Mouse (Mus musculus): ENCODE measurements around the gene Adamts17. TPM values are rescaled to one million over a fixed set of nuclear protein-coding genes. Genes with fewer than 3 reads are reported as not detected.

Adamts17 gene
- total RNA-seq, 2 experiments from 2014 or later, result 1.5 to 2.7 TPM

GRCm38 (mm10) chr7:66905941-66906340 lies 66.4 kb downstream of the Adamts17 start:
- no peak for DNase-seq (ENCODE audit: low spot score)
- intact Hi-C loops (cut with DNase I), result no loop called here

GRCm38 (mm10) chr7:66912866-66913265 lies 73.3 kb downstream of the Adamts17 start:
- intact Hi-C loops (cut with DNase I), result no loop called here
- peak; percentile 44 for DNase-seq (ENCODE audit: low spot score)

- DNase-seq (ENCODE audit: low spot score), result no peak
- intact Hi-C loops (cut with DNase I), result no loop called here
These were observed 84.1 kb downstream of the Adamts17 start for GRCm38 (mm10) chr7:66923595-66923994.

- DNase-seq (ENCODE audit: low spot score), result no peak
- intact Hi-C loops (cut with DNase I), result no loop called here
These were observed 84.6 kb downstream of the Adamts17 start for GRCm38 (mm10) chr7:66924104-66924503.

GRCm38 (mm10) chr7:66929263-66929662 lies 89.7 kb downstream of the Adamts17 start:
- intact Hi-C loops (cut with DNase I), result no loop called here
- DNase-seq (ENCODE audit: low spot score), result peak; percentile 75

GRCm38 (mm10) chr7:66931291-66931690 lies 91.8 kb downstream of the Adamts17 start:
- intact Hi-C loops (cut with DNase I), result loop anchor here (5.0 kb wide), 1 partner anchor 89 kb away; no protein-coding TSS in a partner anchor
- DNase-seq (ENCODE audit: low spot score), result no peak

GRCm38 (mm10) chr7:66933251-66933650 lies 93.7 kb downstream of the Adamts17 start:
- DNase-seq (ENCODE audit: low spot score), result peak; percentile 49
- intact Hi-C loops (cut with DNase I), result loop anchor here (2.0 to 5.0 kb wide), 2 partner anchors 42 to 91 kb away; no protein-coding TSS in a partner anchor

- intact Hi-C loops (cut with DNase I), result loop anchor here (5.0 kb wide), 1 partner anchor 92 kb away; no protein-coding TSS in a partner anchor
- no peak for DNase-seq (ENCODE audit: low spot score)
These were observed 94.5 kb downstream of the Adamts17 start for GRCm38 (mm10) chr7:66934062-66934461.

- no peak for DNase-seq (ENCODE audit: low spot score)
- intact Hi-C loops (cut with DNase I), result no loop called here
These were observed 95.5 kb downstream of the Adamts17 start for GRCm38 (mm10) chr7:66935041-66935440.

GRCm38 (mm10) chr7:66936042-66936755 lies 96.7 kb downstream of the Adamts17 start:
- no peak for DNase-seq (ENCODE audit: low spot score)
- intact Hi-C loops (cut with DNase I), result no loop called here

GRCm38 (mm10) chr7:66936911-66937310 lies 97.4 kb downstream of the Adamts17 start:
- intact Hi-C loops (cut with DNase I), result no loop called here

GRCm38 (mm10) chr7:66938988-66939783 lies 99.7 kb downstream of the Adamts17 start:
- intact Hi-C loops (cut with DNase I), result no loop called here
- no peak for DNase-seq (ENCODE audit: low spot score)

More at GRCm38 (mm10) chr7:66936911-66937310, 97.4 kb downstream of the Adamts17 start:
- DNase-seq (ENCODE audit: low spot score), result no peak

GRCm38 (mm10) chr7:66940761-66941160 lies 101.2 kb downstream of the Adamts17 start:
- DNase-seq (ENCODE audit: low spot score), result no peak

GRCm38 (mm10) chr7:66949006-66949405 lies 109.5 kb downstream of the Adamts17 start:
- intact Hi-C loops (cut with DNase I), result no loop called here
- no peak for DNase-seq (ENCODE audit: low spot score)

More at GRCm38 (mm10) chr7:66940761-66941160, 101.2 kb downstream of the Adamts17 start:
- intact Hi-C loops (cut with DNase I), result no loop called here

GRCm38 (mm10) chr7:66952921-66953320 lies 113.4 kb downstream of the Adamts17 start:
- no peak for DNase-seq (ENCODE audit: low spot score)
- intact Hi-C loops (cut with DNase I), result no loop called here

- intact Hi-C loops (cut with DNase I), result no loop called here
- DNase-seq (ENCODE audit: low spot score), result no peak
These were observed 114.5 kb downstream of the Adamts17 start for GRCm38 (mm10) chr7:66954073-66954472.

- intact Hi-C loops (cut with DNase I), result no loop called here
- DNase-seq (ENCODE audit: low spot score), result no peak
These were observed 115.2 kb downstream of the Adamts17 start for GRCm38 (mm10) chr7:66954723-66955122.

GRCm38 (mm10) chr7:66955455-66955919 lies 116.0 kb downstream of the Adamts17 start:
- intact Hi-C loops (cut with DNase I), result no loop called here
- DNase-seq (ENCODE audit: low spot score), result peak; percentile 44

- intact Hi-C loops (cut with DNase I), result no loop called here
- no peak for DNase-seq (ENCODE audit: low spot score)
These were observed 116.4 kb downstream of the Adamts17 start for GRCm38 (mm10) chr7:66955978-66956377.

- no peak for DNase-seq (ENCODE audit: low spot score)
- intact Hi-C loops (cut with DNase I), result no loop called here
These were observed 118.2 kb downstream of the Adamts17 start for GRCm38 (mm10) chr7:66957764-66958163.
